Mouse (Mus musculus): ENCODE data around the gene Opa3. TPM values are rescaled to one million over a fixed set of nuclear protein-coding genes. Genes with fewer than 3 reads are reported as not detected.

Opa3 gene
- polyA plus RNA-seq (2015; fragmentation: Nextera tagmentation; extraction: Ambion mirVana), result 39.4 and 40.5 TPM in 2 replicates

DNA sequence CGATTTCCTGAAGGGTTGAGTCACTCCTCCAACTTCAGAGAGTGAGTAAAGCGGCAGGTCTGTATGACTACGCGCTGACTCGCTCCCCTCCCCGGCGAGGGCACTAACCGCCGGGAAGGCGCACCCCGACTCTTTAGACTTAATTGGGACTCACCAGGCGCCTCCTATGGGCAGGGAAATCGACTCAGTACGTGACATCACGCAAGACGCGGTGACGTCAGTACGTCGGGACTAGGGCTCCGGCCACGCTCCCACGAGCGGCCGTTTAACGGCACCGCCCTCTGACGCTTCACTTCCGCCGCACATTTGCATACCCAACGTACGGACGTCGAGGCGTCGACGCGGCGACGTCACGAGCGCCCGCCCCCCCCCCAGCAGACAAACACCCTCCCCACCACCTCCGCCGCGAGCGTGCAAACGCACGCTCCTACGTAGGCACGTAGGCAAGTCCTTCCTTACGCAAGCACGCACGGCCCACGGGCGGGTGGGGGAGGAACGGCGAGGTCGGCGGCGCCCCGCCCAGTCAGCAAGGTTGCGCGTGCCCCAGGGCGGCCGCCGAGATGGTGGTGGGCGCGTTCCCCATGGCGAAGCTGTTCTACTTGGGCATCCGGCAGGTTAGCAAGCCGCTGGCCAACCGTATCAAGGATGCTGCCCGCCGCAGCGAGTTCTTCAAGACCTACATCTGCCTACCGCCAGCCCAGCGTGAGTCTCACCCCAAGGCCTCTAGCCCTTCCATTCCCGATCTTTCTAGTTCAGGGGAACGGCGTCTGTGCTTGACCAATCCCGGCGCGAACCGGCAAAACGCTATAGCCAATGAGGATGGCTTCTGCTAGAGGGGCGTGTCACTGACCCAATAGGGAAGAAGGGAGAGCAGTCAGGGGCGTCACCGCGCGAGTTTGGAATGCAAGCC, at the start of gene Opa3:
Opa3 (plus strand) TSS at position 452 of the 910 bp plus-strand sequence.
- ATAC-seq, result peak; percentile 97
- WGBS, result under 1% methylated on average over 89 of the region's 91 CpGs

DNA sequence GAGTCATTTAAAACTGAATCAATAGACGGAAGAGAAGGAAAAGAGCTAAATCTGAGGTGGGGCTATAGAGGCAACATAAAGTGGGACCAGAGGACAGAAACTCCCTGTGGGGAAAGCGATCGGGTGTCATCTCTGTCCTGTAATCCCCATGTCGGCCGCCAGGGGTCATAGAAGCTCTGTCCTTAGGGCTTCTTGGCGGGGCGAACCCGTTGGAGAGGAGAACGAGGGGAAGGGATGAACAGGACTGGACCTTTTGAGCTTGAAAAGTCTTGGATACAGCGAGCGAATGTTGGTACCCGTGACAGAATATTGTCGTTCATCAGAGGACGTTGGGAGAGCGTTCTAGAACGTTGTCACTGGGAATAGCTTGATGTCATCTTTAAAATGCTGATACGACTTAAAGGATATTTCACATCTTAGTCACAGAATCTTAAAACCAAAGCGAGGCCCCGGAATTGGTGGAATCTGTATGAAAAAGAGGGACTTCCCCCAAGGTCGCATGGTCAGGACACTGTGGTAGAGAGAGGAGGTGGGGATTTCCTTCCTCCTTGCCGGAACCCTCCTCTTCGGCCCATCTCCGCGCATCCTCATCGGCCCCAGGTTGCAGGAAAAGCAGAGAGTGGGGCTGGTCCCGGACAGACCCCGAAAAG, 49.6 kb upstream of the Opa3 start:
- ATAC-seq, result no peak
- Histone ChIP-seq H3K27me3 (peaks cover 39% of the 10 kb centered on the region), H3K36me3 (peaks cover 19% of the 10 kb centered on the region), H3K4me1 (replicated peaks) (peaks cover 43% of the 10 kb centered on the region), H3K4me3 (replicated peaks) (peak overlapping the region; percentile 69), H3K9ac (replicated peaks) (peak overlapping the region; percentile 79), H3K9me3 (no peaks in the 10 kb centered on the region), H3K4me2 (replicated peaks) (peak overlapping the region; percentile 74), H3K27ac (no peak overlapping the region)
- 7% methylated on average over 27 of the region's 27 CpGs for WGBS

More for the DNA sequence above, at the start of gene Opa3:
- H3K4me1 ChIP-seq (replicated peaks), result peaks cover 28% of the 10 kb centered on the region
- no peaks in the 10 kb centered on the region for H3K27me3 ChIP-seq
- H3K9ac ChIP-seq (replicated peaks), result peak within 1 kb of the TSS; percentile 82
- H3K4me3 ChIP-seq (replicated peaks), result peak within 1 kb of the TSS; percentile 58
- peak within 1 kb of the TSS; percentile 87 for H3K4me2 ChIP-seq (replicated peaks)
- no peaks in the 10 kb centered on the region for H3K9me3 ChIP-seq
- H3K27ac ChIP-seq, result peak within 1 kb of the TSS; percentile 98
- H3K36me3 ChIP-seq, result peaks cover 11% of the 10 kb centered on the region; the same call in 1 of the 2 replicates

DNA sequence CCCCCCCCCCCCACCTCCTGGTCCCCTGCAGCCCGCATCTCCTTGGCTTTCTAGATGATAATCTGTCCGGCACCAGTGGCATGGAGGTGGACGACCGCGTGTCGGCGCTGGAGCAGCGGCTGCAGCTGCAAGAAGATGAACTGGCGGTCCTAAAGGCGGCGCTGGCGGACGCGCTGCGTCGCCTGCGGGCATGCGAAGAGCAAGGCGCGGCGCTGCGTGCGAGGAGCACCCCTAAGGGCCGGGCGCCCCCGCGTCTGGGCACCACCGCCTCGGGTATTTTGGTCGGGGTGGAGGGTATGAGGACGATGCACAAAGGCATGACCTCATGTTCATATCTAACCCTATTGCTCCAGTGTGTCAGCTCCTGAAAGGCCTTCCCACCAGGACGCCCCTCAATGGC, 49.0 kb upstream of the Opa3 start:
- H3K9me3 ChIP-seq, result no peaks in the 10 kb centered on the region

GRCm38 (mm10) chr7:19179936-19180335, 48.2 kb upstream of the Opa3 start:
- Histone ChIP-seq H3K4me3 (replicated peaks) (no peak overlapping the region), H3K9me3 (no peaks in the 10 kb centered on the region), H3K27ac (no peak overlapping the region), H3K36me3 (peaks cover 28% of the 10 kb centered on the region), H3K4me2 (replicated peaks) (peak overlapping the region; percentile 74), H3K27me3 (peaks cover 39% of the 10 kb centered on the region), H3K9ac (replicated peaks) (no peak overlapping the region), H3K4me1 (replicated peaks) (peaks cover 50% of the 10 kb centered on the region)
- 38% methylated on average over 6 of the region's 6 CpGs for WGBS
- ATAC-seq, result no peak

More for the DNA sequence above, 49.0 kb upstream of the Opa3 start:
- Histone ChIP-seq H3K36me3 (peaks cover 25% of the 10 kb centered on the region), H3K4me3 (replicated peaks) (peak overlapping the region; percentile 69), H3K9ac (replicated peaks) (peak overlapping the region; percentile 17; the same call in 1 of the 2 replicates), H3K4me1 (replicated peaks) (peaks cover 43% of the 10 kb centered on the region), H3K27me3 (peaks cover 39% of the 10 kb centered on the region), H3K4me2 (replicated peaks) (peak overlapping the region; percentile 74), H3K27ac (no peak overlapping the region)
- 1% methylated on average over 31 of the region's 32 CpGs for WGBS
- ATAC-seq, result no peak

DNA sequence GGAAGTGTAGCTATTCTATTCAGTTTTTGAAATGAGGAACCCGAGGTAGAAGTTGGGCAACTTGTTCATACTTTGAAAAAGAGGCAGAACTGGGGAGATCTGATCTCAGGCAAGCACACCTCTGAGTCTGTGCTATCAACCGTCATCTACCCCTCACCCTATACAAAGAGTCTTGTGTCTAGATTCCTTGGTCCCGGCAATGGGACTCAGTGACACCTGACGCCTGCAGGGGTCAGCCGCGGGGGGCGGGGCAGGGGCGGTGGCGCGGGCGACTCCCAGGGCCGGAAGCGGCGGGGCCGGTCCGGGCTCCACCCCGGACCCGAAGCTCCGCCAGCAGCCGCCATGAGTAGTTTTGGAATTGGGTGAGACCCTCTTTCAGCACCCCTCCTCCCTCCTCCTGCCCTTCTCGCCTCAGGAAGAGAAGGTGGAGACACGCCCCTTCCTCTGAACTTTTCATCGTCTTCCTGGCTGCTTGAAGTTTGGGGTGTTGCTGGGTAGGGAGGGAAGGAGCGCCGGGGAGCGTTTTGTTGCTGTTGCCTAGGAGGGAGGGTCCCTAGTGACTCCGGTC, 47.2 kb upstream of the Opa3 start:
- Histone ChIP-seq H3K4me1 (replicated peaks) (peaks cover 57% of the 10 kb centered on the region), H3K27me3 (peaks cover 39% of the 10 kb centered on the region)
- 1% methylated on average over 26 of the region's 27 CpGs for WGBS

DNA sequence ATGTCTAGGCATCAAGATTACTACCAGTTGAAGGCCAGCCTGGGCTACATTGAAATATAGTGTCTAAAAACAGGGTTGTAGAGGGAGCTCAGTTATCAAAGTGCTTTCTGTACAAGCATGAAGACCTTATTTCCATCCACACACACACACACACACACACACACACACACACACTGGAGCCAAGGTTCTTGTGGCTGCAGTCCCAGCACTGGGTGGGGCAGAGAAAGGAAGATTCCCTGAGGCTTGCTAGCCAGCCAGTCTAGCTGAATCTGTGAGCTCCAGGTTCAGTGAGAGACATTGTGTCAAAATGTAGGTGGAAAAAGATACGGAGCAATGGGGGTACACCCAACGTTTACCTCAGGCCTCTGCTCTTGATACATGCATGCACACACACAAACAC, 43.9 kb upstream of the Opa3 start:
- WGBS, result 81% methylated on average over 2 of the region's 2 CpGs
- peaks cover 62% of the 10 kb centered on the region for H3K36me3 ChIP-seq
- H3K9me3 ChIP-seq, result no peaks in the 10 kb centered on the region
- peaks cover 30% of the 10 kb centered on the region for H3K4me1 ChIP-seq (replicated peaks)
- H3K27me3 ChIP-seq, result peaks cover 18% of the 10 kb centered on the region
- no peak overlapping the region for H3K9ac ChIP-seq (replicated peaks)
- no peak for ATAC-seq
- no peak overlapping the region for H3K27ac ChIP-seq
- no peak overlapping the region for H3K4me3 ChIP-seq (replicated peaks)
- no peak overlapping the region for H3K4me2 ChIP-seq (replicated peaks)

More for the DNA sequence above, 47.2 kb upstream of the Opa3 start:
- peak overlapping the region; percentile 55 for H3K4me2 ChIP-seq (replicated peaks)
- H3K27ac ChIP-seq, result no peak overlapping the region
- peak overlapping the region; percentile 36; the same call in 1 of the 2 replicates for H3K9ac ChIP-seq (replicated peaks)
- peaks cover 36% of the 10 kb centered on the region for H3K36me3 ChIP-seq
- H3K4me3 ChIP-seq (replicated peaks), result peak overlapping the region; percentile 34
- H3K9me3 ChIP-seq, result no peaks in the 10 kb centered on the region
- no peak for ATAC-seq

GRCm38 (mm10) chr7:19184758-19185157, 43.4 kb upstream of the Opa3 start:
- Histone ChIP-seq H3K9me3 (no peaks in the 10 kb centered on the region), H3K4me3 (replicated peaks) (no peak overlapping the region), H3K9ac (replicated peaks) (0 out of 2 replicates have a peak overlapping the region, but pooled peaks have one; percentile 19), H3K27me3 (peaks cover 13% of the 10 kb centered on the region), H3K27ac (0 out of 2 replicates have a peak overlapping the region, but pooled peaks have one; percentile 45), H3K36me3 (peaks cover 64% of the 10 kb centered on the region), H3K4me1 (replicated peaks) (peaks cover 25% of the 10 kb centered on the region), H3K4me2 (replicated peaks) (no peak overlapping the region)
- ATAC-seq, result peak; percentile 50; the same call in 1 of the 2 replicates
- WGBS, result 62% methylated on average over 6 of the region's 6 CpGs

DNA sequence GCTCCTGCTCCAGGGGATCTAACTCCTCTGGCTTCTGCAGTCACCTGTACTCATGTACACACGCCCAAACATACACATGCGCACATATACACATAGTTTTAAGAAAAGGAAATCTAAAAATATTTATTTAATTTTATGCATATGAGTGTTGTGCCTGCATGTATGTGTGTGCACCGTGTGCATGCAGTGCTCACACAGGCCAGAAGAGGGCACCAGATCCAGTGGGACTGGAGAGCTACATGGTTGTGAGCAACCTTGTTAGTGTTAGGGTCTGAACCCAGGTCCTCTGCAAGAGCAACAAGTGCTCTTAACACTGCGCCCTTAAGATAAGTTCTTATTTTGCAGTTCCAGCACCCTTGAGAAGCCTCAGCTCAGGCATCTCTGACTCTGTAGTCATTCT, 33.5 kb upstream of the Opa3 start:
- peaks cover 83% of the 10 kb centered on the region for H3K36me3 ChIP-seq
- 97% methylated on average over 4 of the region's 4 CpGs for WGBS

GRCm38 (mm10) chr7:19196676-19197075, 31.5 kb upstream of the Opa3 start:
- Histone ChIP-seq H3K4me2 (replicated peaks) (no peak overlapping the region), H3K27ac (no peak overlapping the region), H3K9ac (replicated peaks) (no peak overlapping the region), H3K27me3 (no peaks in the 10 kb centered on the region), H3K36me3 (peaks cover 73% of the 10 kb centered on the region), H3K9me3 (no peaks in the 10 kb centered on the region), H3K4me3 (replicated peaks) (no peak overlapping the region), H3K4me1 (replicated peaks) (no peaks in the 10 kb centered on the region)
- no peak for ATAC-seq
- 63% methylated on average over 6 of the region's 6 CpGs for WGBS

More for the DNA sequence above, 33.5 kb upstream of the Opa3 start:
- Histone ChIP-seq H3K4me3 (replicated peaks) (no peak overlapping the region), H3K27ac (no peak overlapping the region), H3K4me1 (replicated peaks) (no peaks in the 10 kb centered on the region), H3K9ac (replicated peaks) (no peak overlapping the region), H3K27me3 (no peaks in the 10 kb centered on the region), H3K4me2 (replicated peaks) (no peak overlapping the region), H3K9me3 (no peaks in the 10 kb centered on the region)
- ATAC-seq, result no peak

- Histone ChIP-seq H3K27me3 (no peaks in the 10 kb centered on the region), H3K4me1 (replicated peaks) (no peaks in the 10 kb centered on the region), H3K9ac (replicated peaks) (no peak overlapping the region), H3K36me3 (peaks cover 70% of the 10 kb centered on the region), H3K4me2 (replicated peaks) (no peak overlapping the region), H3K9me3 (no peaks in the 10 kb centered on the region), H3K4me3 (replicated peaks) (no peak overlapping the region), H3K27ac (no peak overlapping the region)
- ATAC-seq, result no peak
- WGBS, result 40% methylated on average over 2 of the region's 2 CpGs
These were observed 30.1 kb upstream of the Opa3 start for GRCm38 (mm10) chr7:19197985-19198384.

DNA sequence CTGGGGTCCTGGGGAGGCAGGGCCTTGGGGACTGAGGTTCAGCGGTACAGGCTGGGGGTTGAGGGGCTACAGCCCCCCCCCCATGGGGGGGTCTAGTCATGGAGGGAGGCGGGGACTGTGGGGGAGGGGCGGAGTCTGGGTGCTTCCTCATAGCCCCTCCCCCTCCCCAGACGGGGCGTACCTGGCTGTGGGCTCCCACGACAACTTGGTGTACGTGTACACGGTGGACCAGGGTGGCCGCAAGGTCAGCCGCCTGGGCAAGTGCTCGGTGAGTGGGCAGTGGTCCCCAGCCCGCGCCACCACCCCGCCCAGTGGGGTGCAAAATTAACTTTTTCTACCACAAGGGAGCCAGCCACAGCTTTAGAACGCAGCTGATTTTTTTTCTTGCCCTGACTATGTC, 26.5 kb upstream of the Opa3 start:
- no peak overlapping the region for H3K9ac ChIP-seq (replicated peaks)
- no peaks in the 10 kb centered on the region for H3K9me3 ChIP-seq
- no peaks in the 10 kb centered on the region for H3K4me1 ChIP-seq (replicated peaks)
- no peak overlapping the region for H3K4me3 ChIP-seq (replicated peaks)
- 68% methylated on average over 15 of the region's 15 CpGs for WGBS
- no peak overlapping the region for H3K27ac ChIP-seq
- no peaks in the 10 kb centered on the region for H3K27me3 ChIP-seq
- peaks cover 66% of the 10 kb centered on the region for H3K36me3 ChIP-seq
- peak; percentile 56; the same call in 1 of the 2 replicates for ATAC-seq
- H3K4me2 ChIP-seq (replicated peaks), result no peak overlapping the region
